Mouse (Mus musculus): ENCODE results near the gene Rpl13a. TPM values are rescaled to one million over a fixed set of nuclear protein-coding genes. Genes with fewer than 3 reads are reported as not detected.
"Not testable (repeated sequence)": the region's sequence is repeated elsewhere in the genome, so short reads cannot be mapped to it uniquely, and the experiment has no call there.

Gene Rpl13a
- polyA plus RNA-seq, 1 experiment = 4,999 TPM

DNA sequence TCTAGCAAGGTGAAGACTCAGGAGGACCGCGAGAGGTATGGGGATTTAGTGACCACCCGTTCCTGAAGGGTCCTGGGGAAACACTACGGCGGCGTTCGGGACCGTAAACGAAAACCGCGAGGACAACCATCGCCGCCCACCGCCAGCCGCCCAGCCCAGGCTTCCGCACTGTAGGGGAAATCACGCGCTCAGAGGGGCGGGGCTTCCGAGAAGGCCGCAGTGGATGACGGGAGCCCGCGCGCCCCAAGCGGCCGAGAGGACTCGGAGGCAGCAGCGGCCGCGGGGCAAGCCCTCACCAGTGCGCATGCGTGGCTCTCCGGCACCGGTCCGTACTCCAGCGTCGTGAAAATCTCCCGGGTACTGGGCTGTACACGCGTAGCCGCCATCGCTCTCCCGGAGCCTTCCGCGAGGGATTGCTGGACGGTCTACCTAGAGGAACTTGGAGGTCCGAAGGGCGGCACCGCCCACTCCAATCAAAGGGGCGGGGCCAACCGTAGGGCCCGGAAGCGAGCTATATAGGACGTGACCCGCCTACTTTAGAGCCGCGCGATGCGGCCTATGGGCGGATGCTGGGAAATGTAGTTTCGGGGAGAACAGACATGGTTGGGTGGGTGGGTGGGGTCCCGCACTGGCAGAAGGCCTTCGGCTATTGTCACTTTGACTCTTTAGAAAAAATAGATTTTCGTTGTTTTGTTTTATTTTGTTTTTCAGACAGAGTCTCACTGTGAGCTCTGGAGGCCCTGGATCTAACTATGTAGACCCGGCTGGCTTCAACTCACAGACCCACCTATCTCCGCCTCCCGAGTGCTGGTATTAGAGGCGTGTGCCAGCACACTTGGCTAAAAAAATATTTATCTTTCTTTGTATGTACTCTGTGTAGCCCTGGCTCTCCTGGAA is 25.8 kb upstream of the Rpl13a start, which contains the start of the genes Pih1d1 and Aldh16a1:
TSS of gene Pih1d1 (plus strand) at position 208 of the 897 bp plus-strand sequence.
TSS of gene Aldh16a1 (minus strand) at position 489 of the 897 bp plus-strand sequence.
- H3K27me3 ChIP-seq (ENCODE audit: control insufficient read depth, insufficient read depth, low read length) = no peaks in the 10 kb centered on the region
- peak within 1 kb of the TSS; percentile 61 for H3K27ac ChIP-seq (ENCODE audit: control insufficient read depth, insufficient read depth, low read length)
- H3K4me3 ChIP-seq (ENCODE audit: control insufficient read depth, insufficient read depth, low read length) = peak within 1 kb of the TSS; percentile 85
- TF ChIP-seq CTCF (IDR thresholded peaks at IDR 0.05; ENCODE audit: borderline replicate concordance, control insufficient read depth, extremely low read depth, insufficient read depth, low read length, poor library complexity) = peak; percentile 86; the same call in 1 of the 2 replicates
- peak; percentile 99 for TF ChIP-seq POLR2A (IDR thresholded peaks at IDR 0.05; ENCODE audit: control insufficient read depth, extremely low read depth, insufficient read depth, low read length, poor library complexity)
- no peaks in the 10 kb centered on the region for H3K36me3 ChIP-seq (ENCODE audit: control insufficient read depth, insufficient read depth, low read length)
- peak; percentile 97 for DNase-seq
- H3K4me1 ChIP-seq (replicated peaks; ENCODE audit: control insufficient read depth, insufficient read depth, low read length) = peaks cover 7% of the 10 kb centered on the region
- 3% methylated on average over 69 of the region's 69 CpGs for WGBS

DNA sequence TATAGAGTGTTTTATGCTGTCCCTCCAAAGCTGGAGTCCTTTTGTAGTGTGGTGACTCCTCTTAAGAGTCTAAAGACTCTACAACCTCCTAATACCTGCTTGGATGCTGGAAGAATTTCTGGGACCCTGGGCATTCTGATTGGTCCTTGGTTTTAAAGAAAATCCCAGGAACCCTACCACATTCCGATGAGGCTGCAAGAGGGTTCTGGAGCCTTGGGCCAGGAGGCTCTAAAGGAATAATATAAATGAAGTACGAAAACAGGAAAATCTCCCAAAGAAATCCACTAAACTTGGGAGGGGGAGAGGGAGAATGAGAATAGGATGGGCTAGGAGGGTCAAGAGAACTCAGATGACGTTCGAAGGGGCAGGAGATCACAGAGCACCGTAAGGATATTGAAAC is 25.0 kb upstream of the Rpl13a start:
- H3K27me3 ChIP-seq (ENCODE audit: control insufficient read depth, insufficient read depth, low read length) = no peaks in the 10 kb centered on the region
- DNase-seq = no peak
- H3K36me3 ChIP-seq (ENCODE audit: control insufficient read depth, insufficient read depth, low read length) = no peaks in the 10 kb centered on the region
- 4% methylated on average over 5 of the region's 5 CpGs for WGBS
- TF ChIP-seq POLR2A (IDR thresholded peaks at IDR 0.05; ENCODE audit: control insufficient read depth, extremely low read depth, insufficient read depth, low read length, poor library complexity) = no peak
- no peak for TF ChIP-seq CTCF (IDR thresholded peaks at IDR 0.05; ENCODE audit: borderline replicate concordance, control insufficient read depth, extremely low read depth, insufficient read depth, low read length, poor library complexity)
- H3K27ac ChIP-seq (ENCODE audit: control insufficient read depth, insufficient read depth, low read length) = peak overlapping the region; percentile 55; the same call in 1 of the 2 replicates
- H3K4me1 ChIP-seq (replicated peaks; ENCODE audit: control insufficient read depth, insufficient read depth, low read length) = peaks cover 7% of the 10 kb centered on the region
- peak overlapping the region; percentile 85 for H3K4me3 ChIP-seq (ENCODE audit: control insufficient read depth, insufficient read depth, low read length)

DNA sequence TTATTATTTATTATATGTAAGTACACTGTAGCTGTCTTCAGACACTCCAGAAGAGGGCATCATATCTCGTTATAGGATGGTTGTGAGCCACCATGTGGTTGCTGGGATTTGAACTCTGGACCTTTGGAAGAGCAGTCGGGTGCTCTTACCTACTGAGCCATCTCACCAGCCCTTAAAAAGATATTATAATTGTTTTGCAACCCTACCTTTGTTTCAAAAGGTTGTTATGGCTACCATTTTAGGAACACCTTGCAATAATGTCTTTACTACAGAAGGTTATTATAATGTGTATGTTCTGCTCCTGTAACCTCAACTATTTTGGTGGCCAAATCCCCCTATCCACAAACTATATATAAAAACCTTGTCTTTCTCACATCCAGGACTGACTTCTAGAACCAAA is 24.5 kb upstream of the Rpl13a start:
- not testable (repeated sequence) for H3K27ac ChIP-seq (ENCODE audit: control insufficient read depth, insufficient read depth, low read length); H3K36me3 ChIP-seq (ENCODE audit: control insufficient read depth, insufficient read depth, low read length); H3K4me3 ChIP-seq (ENCODE audit: control insufficient read depth, insufficient read depth, low read length); DNase-seq; H3K27me3 ChIP-seq (ENCODE audit: control insufficient read depth, insufficient read depth, low read length); H3K4me1 ChIP-seq (replicated peaks; ENCODE audit: control insufficient read depth, insufficient read depth, low read length)
- 88% methylated on average over 2 of the region's 2 CpGs for WGBS

DNA sequence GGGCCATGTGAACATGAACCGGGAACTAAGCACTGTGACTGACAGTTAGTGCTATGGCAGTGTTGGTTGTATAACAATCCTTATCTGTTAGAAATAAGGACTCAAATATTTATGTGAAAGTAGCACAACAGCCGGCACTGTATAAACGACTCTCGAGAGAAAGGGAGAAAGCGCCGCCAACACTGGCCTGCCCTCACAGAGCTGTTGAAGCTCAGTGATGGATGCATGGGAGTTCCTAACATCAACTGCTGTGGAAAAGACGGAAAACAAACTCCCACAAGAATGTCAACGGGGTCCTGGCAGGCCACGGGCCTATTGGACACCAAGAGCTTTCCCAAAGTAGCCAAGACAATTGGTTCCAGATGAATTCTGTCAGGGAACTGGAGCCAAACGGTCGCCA is 22.7 kb upstream of the Rpl13a start:
- 93% methylated on average over 11 of the region's 11 CpGs for WGBS
- Histone ChIP-seq H3K4me1 (replicated peaks; ENCODE audit: control insufficient read depth, insufficient read depth, low read length) (peaks cover 7% of the 10 kb centered on the region), H3K36me3 (ENCODE audit: control insufficient read depth, insufficient read depth, low read length) (no peaks in the 10 kb centered on the region), H3K4me3 (ENCODE audit: control insufficient read depth, insufficient read depth, low read length) (no peak overlapping the region), H3K27me3 (ENCODE audit: control insufficient read depth, insufficient read depth, low read length) (no peaks in the 10 kb centered on the region), H3K27ac (ENCODE audit: control insufficient read depth, insufficient read depth, low read length) (no peak overlapping the region)
- no peak for DNase-seq
- no peak for TF ChIP-seq CTCF (IDR thresholded peaks at IDR 0.05; ENCODE audit: borderline replicate concordance, control insufficient read depth, extremely low read depth, insufficient read depth, low read length, poor library complexity)
- no peak for TF ChIP-seq POLR2A (IDR thresholded peaks at IDR 0.05; ENCODE audit: control insufficient read depth, extremely low read depth, insufficient read depth, low read length, poor library complexity)

DNA sequence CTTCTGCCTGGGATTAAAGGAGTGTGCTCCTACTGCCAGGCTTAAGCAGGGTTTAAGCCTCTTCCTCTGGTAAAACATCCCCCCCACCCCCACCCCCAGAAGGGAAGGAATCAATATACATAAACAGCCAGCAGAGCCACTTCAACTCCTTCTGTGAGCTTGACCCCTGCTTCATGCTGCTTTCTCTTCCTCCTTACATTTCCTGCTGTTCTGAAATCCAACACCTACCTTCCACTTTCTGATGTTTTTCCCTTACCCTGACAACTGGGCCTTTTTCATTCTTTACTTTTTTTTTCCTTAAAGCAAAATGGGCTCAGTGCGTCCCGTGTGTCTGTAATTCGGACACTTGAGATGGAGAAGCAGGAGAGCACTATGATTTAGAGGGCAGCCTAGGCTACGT is 21.8 kb upstream of the Rpl13a start:
- H3K4me1 ChIP-seq (replicated peaks; ENCODE audit: control insufficient read depth, insufficient read depth, low read length) = peaks cover 7% of the 10 kb centered on the region
- 92% methylated on average over 4 of the region's 4 CpGs for WGBS
- H3K4me3 ChIP-seq (ENCODE audit: control insufficient read depth, insufficient read depth, low read length) = no peak overlapping the region
- no peak overlapping the region for H3K27ac ChIP-seq (ENCODE audit: control insufficient read depth, insufficient read depth, low read length)
- no peak for DNase-seq
- TF ChIP-seq POLR2A (IDR thresholded peaks at IDR 0.05; ENCODE audit: control insufficient read depth, extremely low read depth, insufficient read depth, low read length, poor library complexity) (no peak), CTCF (IDR thresholded peaks at IDR 0.05; ENCODE audit: borderline replicate concordance, control insufficient read depth, extremely low read depth, insufficient read depth, low read length, poor library complexity) (no peak)
- H3K27me3 ChIP-seq (ENCODE audit: control insufficient read depth, insufficient read depth, low read length) = no peaks in the 10 kb centered on the region
- no peaks in the 10 kb centered on the region for H3K36me3 ChIP-seq (ENCODE audit: control insufficient read depth, insufficient read depth, low read length)

DNA sequence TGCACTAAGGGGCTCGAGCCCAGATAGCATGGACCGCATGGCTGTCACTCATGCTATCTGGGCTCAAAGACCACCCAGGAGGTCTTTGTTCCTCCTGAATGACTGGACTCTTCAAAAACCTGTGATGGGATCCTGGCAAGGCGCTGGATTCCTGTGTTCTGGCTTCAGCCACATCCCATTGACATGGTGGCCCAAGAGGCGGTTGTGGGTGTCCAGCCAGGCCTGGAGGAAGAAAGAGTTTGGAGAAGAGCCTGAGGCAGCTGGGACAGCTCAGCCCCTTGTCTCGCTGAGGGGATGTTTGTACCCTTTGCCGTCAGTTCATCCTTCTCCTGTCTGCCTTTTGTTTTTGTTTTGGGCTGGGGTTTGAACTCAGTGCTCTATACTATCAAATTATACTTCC is 21.0 kb upstream of the Rpl13a start:
- Histone ChIP-seq H3K27me3 (ENCODE audit: control insufficient read depth, insufficient read depth, low read length) (no peaks in the 10 kb centered on the region), H3K4me3 (ENCODE audit: control insufficient read depth, insufficient read depth, low read length) (no peak overlapping the region), H3K27ac (ENCODE audit: control insufficient read depth, insufficient read depth, low read length) (no peak overlapping the region), H3K4me1 (replicated peaks; ENCODE audit: control insufficient read depth, insufficient read depth, low read length) (peaks cover 3% of the 10 kb centered on the region), H3K36me3 (ENCODE audit: control insufficient read depth, insufficient read depth, low read length) (no peaks in the 10 kb centered on the region)
- 93% methylated on average over 6 of the region's 6 CpGs for WGBS
- no peak for DNase-seq
- TF ChIP-seq POLR2A (IDR thresholded peaks at IDR 0.05; ENCODE audit: control insufficient read depth, extremely low read depth, insufficient read depth, low read length, poor library complexity) (no peak), CTCF (IDR thresholded peaks at IDR 0.05; ENCODE audit: borderline replicate concordance, control insufficient read depth, extremely low read depth, insufficient read depth, low read length, poor library complexity) (no peak)
